In the genomic region with DNA sequence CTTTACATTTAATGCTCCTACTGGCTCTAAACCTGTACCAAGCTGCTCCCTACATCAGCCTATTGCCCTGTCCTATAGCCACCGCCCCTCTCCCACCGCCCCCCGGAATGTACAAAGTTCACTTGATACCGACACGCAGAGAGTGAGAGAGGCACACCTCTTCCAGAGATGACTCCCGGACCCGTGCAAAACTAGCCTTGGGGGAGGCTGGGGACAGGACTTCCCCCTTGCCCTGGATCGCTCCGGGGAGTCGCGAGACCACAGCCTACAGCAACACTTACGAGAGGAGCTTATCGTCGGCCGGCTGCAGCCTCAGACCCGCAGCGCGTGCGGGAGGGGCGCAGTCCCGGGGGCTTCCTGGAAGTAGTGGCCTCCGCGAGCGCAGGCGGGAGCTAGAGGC, we compare ENCODE assay signal across 8 mouse cellular contexts. TPM values are rescaled to one million over a fixed set of nuclear protein-coding genes. Genes with fewer than 3 reads are reported as not detected.
DNase-seq lines count a peak whose midpoint lies in the region; ATAC-seq and TF ChIP-seq lines count a peak whose summit lies in the region.

No protein-coding gene starts in this region.

- no peak for TF ChIP-seq CTCF in MEL (IDR thresholded peaks at IDR 0.05 in 2 of 3, conservative IDR thresholded peaks at IDR 0.05 in 1 of 3; ENCODE audit: control insufficient read depth in 1 of 3, insufficient read depth in 1 of 3, low read depth in 2 of 3, low read length in 3 of 3, poor library complexity in 1 of 3, severe bottlenecking in 1 of 3)

- intact Hi-C loops in heart, postnatal 10 days (cut with DNase I) = no loop called here

- no peak for TF ChIP-seq RAD21 in MEL (IDR thresholded peaks at IDR 0.05; ENCODE audit: low read depth, low read length)

- peak overlapping the region; percentile 89 for H3K9ac ChIP-seq in heart, embryonic 13.5 days
- peak overlapping the region; percentile 76 for H3K9ac ChIP-seq in MEL (ENCODE audit: control insufficient read depth, low read depth, low read length, poor library complexity, severe bottlenecking)
- H3K9ac ChIP-seq in liver, embryonic 11.5 days (ENCODE audit: low read depth, low read length) = peak overlapping the region; percentile 84
- H3K9ac ChIP-seq in stomach, embryonic 16.5 days (ENCODE audit: low read length) = peak overlapping the region; percentile 92

- no peak for TF ChIP-seq POLR2A in MEL (IDR thresholded peaks at IDR 0.05; ENCODE audit: control insufficient read depth in 1 of 2, insufficient read depth in 1 of 2, low read depth in 1 of 2, low read length in 2 of 2, poor library complexity in 1 of 2)

- H3K9me3 ChIP-seq in heart, embryonic 13.5 days = no peaks in the 10 kb centered on the region
- H3K9me3 ChIP-seq in MEL (replicated peaks; ENCODE audit: insufficient read depth, low read length) = no peaks in the 10 kb centered on the region
- H3K9me3 ChIP-seq in liver, embryonic 11.5 days (ENCODE audit: control insufficient read depth, low read length) = no peaks in the 10 kb centered on the region
- no peaks in the 10 kb centered on the region for H3K9me3 ChIP-seq in stomach, embryonic 16.5 days (replicated peaks; ENCODE audit: control insufficient read depth, low read length)

- H3K4me2 ChIP-seq in heart, embryonic 13.5 days = peak overlapping the region; percentile 84
- H3K4me2 ChIP-seq in liver, embryonic 11.5 days = peak overlapping the region; percentile 97
- peak overlapping the region; percentile 83 for H3K4me2 ChIP-seq in stomach, embryonic 16.5 days (ENCODE audit: low read depth, low read length)

- peaks cover 14% of the 10 kb centered on the region for H3K36me3 ChIP-seq in heart, embryonic 13.5 days
- H3K36me3 ChIP-seq in MEL (ENCODE audit: control insufficient read depth in 1 of 2, insufficient read depth in 2 of 2, low read length in 2 of 2) = peaks cover 0 to 17% of the 10 kb centered on the region in 2 experiments; a peak in 2 of 4 replicates
- H3K36me3 ChIP-seq in liver, embryonic 11.5 days (ENCODE audit: control insufficient read depth, insufficient read depth, low read length) = no peaks in the 10 kb centered on the region
- H3K36me3 ChIP-seq in stomach, embryonic 16.5 days (ENCODE audit: control insufficient read depth, insufficient read depth, low read length) = no peaks in the 10 kb centered on the region

- ATAC-seq in heart, embryonic 13.5 days (ENCODE audit: extremely low read depth, insufficient number of reproducible peaks, low FRiP score, low TSS enrichment) = no peak
- peak; percentile 13 for ATAC-seq in liver, embryonic 11.5 days (replicated peaks; ENCODE audit: low FRiP score)
- no peak for ATAC-seq in stomach, embryonic 16.5 days (ENCODE audit: insufficient read depth, low FRiP score)
- no peak for ATAC-seq in monocyte, adult 5-6 weeks (replicated peaks; ENCODE audit: insufficient number of reproducible peaks, low FRiP score, low TSS enrichment, poor library complexity, severe bottlenecking)

- peak overlapping the region; percentile 81 for H3K27ac ChIP-seq in heart, embryonic 13.5 days (replicated peaks)
- H3K27ac ChIP-seq in MEL (ENCODE audit: control insufficient read depth, low read depth, low read length) = peak overlapping the region; percentile 58
- peak overlapping the region; percentile 88 for H3K27ac ChIP-seq in liver, embryonic 11.5 days (ENCODE audit: low read depth, low read length)
- peak overlapping the region; percentile 85 for H3K27ac ChIP-seq in stomach, embryonic 16.5 days (ENCODE audit: low read length)

- no peak for TF ChIP-seq EP300 in MEL (IDR thresholded peaks at IDR 0.05; ENCODE audit: low read depth in 1 of 2, low read length in 2 of 2)

- peaks cover 51% of the 10 kb centered on the region for H3K4me1 ChIP-seq in heart, embryonic 13.5 days
- peaks cover 0 to 19% of the 10 kb centered on the region in 2 experiments; a peak in 3 of 4 replicates for H3K4me1 ChIP-seq in MEL (ENCODE audit: control insufficient read depth in 1 of 2, insufficient read depth in 2 of 2, low read length in 2 of 2)
- H3K4me1 ChIP-seq in liver, embryonic 11.5 days (replicated peaks; ENCODE audit: control insufficient read depth, insufficient read depth, low read length) = peaks cover 29% of the 10 kb centered on the region
- H3K4me1 ChIP-seq in stomach, embryonic 16.5 days (ENCODE audit: control insufficient read depth, insufficient read depth, low read length) = peaks cover 29% of the 10 kb centered on the region

- no peak for DNase-seq in heart, postnatal 10 days
- DNase-seq in MEL (ENCODE audit: low read depth, low spot score) = peak; percentile 81
- DNase-seq in forelimb bud, embryonic 11.5 days (ENCODE audit: low read depth, low spot score) = peak; percentile 42
- DNase-seq in liver, embryonic 11.5 days (ENCODE audit: low spot score) = no peak
- no peak for DNase-seq in right cerebral cortex, postnatal 36 days (ENCODE audit: low spot score in 2 of 2)

- under 1% methylated on average over 25 of the region's 25 CpGs for WGBS in heart, embryonic 13.5 days
- WGBS in liver, embryonic 11.5 days = under 1% methylated on average over 25 of the region's 25 CpGs
- WGBS in stomach, embryonic 16.5 days = under 1% methylated on average over 25 of the region's 25 CpGs

- peak overlapping the region; percentile 78 for H3K4me3 ChIP-seq in heart, embryonic 13.5 days
- H3K4me3 ChIP-seq in MEL (ENCODE audit: control insufficient read depth in 1 of 2, insufficient read depth in 1 of 2, low read depth in 2 of 2, low read length in 2 of 2) = peak overlapping the region; percentile 75 to 83
- H3K4me3 ChIP-seq in liver, embryonic 11.5 days (ENCODE audit: low read depth, low read length) = peak overlapping the region; percentile 85
- peak overlapping the region; percentile 86 for H3K4me3 ChIP-seq in stomach, embryonic 16.5 days (replicated peaks; ENCODE audit: low read length)

- no peaks in the 10 kb centered on the region for H3K27me3 ChIP-seq in heart, embryonic 13.5 days (replicated peaks)
- no peaks in the 10 kb centered on the region for H3K27me3 ChIP-seq in MEL (ENCODE audit: control insufficient read depth in 1 of 2, insufficient read depth in 2 of 2, low read length in 2 of 2)
- H3K27me3 ChIP-seq in liver, embryonic 11.5 days (replicated peaks; ENCODE audit: control insufficient read depth, insufficient read depth, low read length) = no peaks in the 10 kb centered on the region
- H3K27me3 ChIP-seq in stomach, embryonic 16.5 days (ENCODE audit: control insufficient read depth, insufficient read depth, low read length) = no peaks in the 10 kb centered on the region

- peaks cover 4% of the 10 kb centered on the region; the same call in 1 of the 2 replicates for H3K79me2 ChIP-seq in MEL (ENCODE audit: control insufficient read depth, insufficient read depth, low read length, poor library complexity)

TF ChIP-seq in MEL, 35 proteins besides CTCF, POLR2A, EP300 and RAD21:
- TF ChIP-seq USF1 (IDR thresholded peaks at IDR 0.05; ENCODE audit: low read depth, low read length) = no peak
- TF ChIP-seq MAZ (IDR thresholded peaks at IDR 0.05; ENCODE audit: low read depth, low read length) = 0 out of 2 replicates have a peak, but pooled peaks have one; percentile 38

RNA-seq across cellular contexts. Expression of gene Iqce, which starts 0.5 kb away (rescaled TPM):
- polyA plus RNA-seq in heart, embryonic 13.5 days (2015; fragmentation: Nextera tagmentation; extraction: Ambion mirVana) = 8.0 and 10.3 TPM in 2 replicates
- total RNA-seq in heart, postnatal 10 days (2021) = 10 to 100 TPM; 10.5 to 10.9 TPM
- total RNA-seq in MEL (2012; rRNA removed) = 6.4 and 7.3 TPM in 2 replicates
- 10 to 100 TPM in 1 of 2 experiments, not detected in 1; 21.2 TPM for polyA plus RNA-seq in MEL (2012; ENCODE audit: insufficient read depth in 1 of 2, insufficient read length in 2 of 2, low read depth in 1 of 2, low replicate concordance in 2 of 2, missing spikeins in 1 of 2)
- polyA plus RNA-seq in liver, embryonic 11.5 days (2014; fragmentation: Nextera tagmentation; extraction: Ambion mirVana) = 13.2 and 14.4 TPM in 2 replicates
- polyA plus RNA-seq in stomach, embryonic 16.5 days (2015; fragmentation: Nextera tagmentation; extraction: Ambion mirVana) = 19.2 and 21.1 TPM in 2 replicates
- 8.2 to 14.9 TPM (median 14.3 TPM) in 3 replicates for total RNA-seq in monocyte, adult 5-6 weeks (2017)

RNA-seq across cellular contexts. Expression of gene Brat1, which starts 3.1 kb away (rescaled TPM):
- 12.9 and 13.9 TPM in 2 replicates for polyA plus RNA-seq in heart, embryonic 13.5 days (2015; fragmentation: Nextera tagmentation; extraction: Ambion mirVana)
- 10 to 100 TPM in 1 of 2 experiments, 1 to 10 TPM in 1; 9.6 to 10.8 TPM for total RNA-seq in heart, postnatal 10 days (2021)
- 11.6 and 13.7 TPM in 2 replicates for total RNA-seq in MEL (2012; rRNA removed)
- 10 to 100 TPM in 1 of 2 experiments, not detected in 1; 14.2 TPM for polyA plus RNA-seq in MEL (2012; ENCODE audit: insufficient read depth in 1 of 2, insufficient read length in 2 of 2, low read depth in 1 of 2, low replicate concordance in 2 of 2, missing spikeins in 1 of 2)
- 16.9 and 18.7 TPM in 2 replicates for polyA plus RNA-seq in liver, embryonic 11.5 days (2014; fragmentation: Nextera tagmentation; extraction: Ambion mirVana)
- polyA plus RNA-seq in stomach, embryonic 16.5 days (2015; fragmentation: Nextera tagmentation; extraction: Ambion mirVana) = 20.4 and 20.7 TPM in 2 replicates
- total RNA-seq in monocyte, adult 5-6 weeks (2017) = 3.9 to 13.9 TPM (median 6.1 TPM) in 3 replicates

RNA-seq across cellular contexts. Expression of gene Amz1, which starts 22.3 kb away (rescaled TPM):
- polyA plus RNA-seq in heart, embryonic 13.5 days (2015; fragmentation: Nextera tagmentation; extraction: Ambion mirVana) = 0.59 and 0.60 TPM in 2 replicates
- total RNA-seq in heart, postnatal 10 days (2021) = under 1 TPM; 0.74 to 0.84 TPM
- 1.7 TPM in 2 replicates for total RNA-seq in MEL (2012; rRNA removed)
- polyA plus RNA-seq in MEL (2012; ENCODE audit: insufficient read depth in 1 of 2, insufficient read length in 2 of 2, low read depth in 1 of 2, low replicate concordance in 2 of 2, missing spikeins in 1 of 2) = under 1 TPM in 1 of 2 experiments, not detected in 1; 0.68 TPM
- polyA plus RNA-seq in liver, embryonic 11.5 days (2014; fragmentation: Nextera tagmentation; extraction: Ambion mirVana) = 1.2 and 2.0 TPM in 2 replicates
- 1.00 and 1.2 TPM in 2 replicates for polyA plus RNA-seq in stomach, embryonic 16.5 days (2015; fragmentation: Nextera tagmentation; extraction: Ambion mirVana)
- 7.8 to 13.5 TPM (median 10.2 TPM) in 3 replicates for total RNA-seq in monocyte, adult 5-6 weeks (2017)

RNA-seq across cellular contexts. Expression of gene Ttyh3, which starts 52.8 kb away (rescaled TPM):
- 25.0 and 25.4 TPM in 2 replicates for polyA plus RNA-seq in heart, embryonic 13.5 days (2015; fragmentation: Nextera tagmentation; extraction: Ambion mirVana)
- total RNA-seq in heart, postnatal 10 days (2021) = 10 to 100 TPM; 58.4 to 61.4 TPM
- 4.6 and 5.9 TPM in 2 replicates for total RNA-seq in MEL (2012; rRNA removed)
- 10 to 100 TPM in 1 of 2 experiments, not detected in 1; 35.7 TPM for polyA plus RNA-seq in MEL (2012; ENCODE audit: insufficient read depth in 1 of 2, insufficient read length in 2 of 2, low read depth in 1 of 2, low replicate concordance in 2 of 2, missing spikeins in 1 of 2)
- 24.3 and 26.5 TPM in 2 replicates for polyA plus RNA-seq in liver, embryonic 11.5 days (2014; fragmentation: Nextera tagmentation; extraction: Ambion mirVana)
- 13.8 and 17.8 TPM in 2 replicates for polyA plus RNA-seq in stomach, embryonic 16.5 days (2015; fragmentation: Nextera tagmentation; extraction: Ambion mirVana)
- total RNA-seq in monocyte, adult 5-6 weeks (2017) = 12.6 to 29.2 TPM (median 15.6 TPM) in 3 replicates

Comparison
In these comparisons a context has a peak if more than half of its experiments do, and no peak if none do; other contexts are left out.
1. DNase-seq: peak in MEL (single experiment) and forelimb bud, embryonic 11.5 days (single experiment); none in heart, postnatal 10 days (0 of 2), liver, embryonic 11.5 days (single experiment) and right cerebral cortex, postnatal 36 days (0 of 2).
2. Peak in every context shown above with its lines, with median percentiles within 50 percentile points of each other: H3K27ac ChIP-seq, H3K4me2 ChIP-seq, H3K4me3 ChIP-seq and H3K9ac ChIP-seq.